Mouse (Mus musculus): ENCODE measurements around the gene Cyb5d2. TPM values are rescaled to one million over a fixed set of nuclear protein-coding genes. Genes with fewer than 3 reads are reported as not detected.

Cyb5d2 gene
- polyA plus RNA-seq (2014; fragmentation: Illumina TruSeq; extraction: RNeasy Lipid Tissue Mini Kit (QIAGEN cat#74804); ENCODE audit: low read depth, low replicate concordance): 21.7 TPM

GRCm38 (mm10) chr11:72795455-72796295 is at the start of gene Cyb5d2, which contains the start of gene Zzef1:
Gene Cyb5d2 (minus strand): TSS chr11:72796142.
Gene Zzef1 (plus strand): TSS chr11:72796226.

Other genes starting within 250 kb of the Cyb5d2 start
- 0.21 TPM for gene Spns3, start 245.6 kb downstream of the Cyb5d2 start, polyA plus RNA-seq (2014; fragmentation: Illumina TruSeq; extraction: RNeasy Lipid Tissue Mini Kit (QIAGEN cat#74804); ENCODE audit: low read depth, low replicate concordance)
- gene Ube2g1, start 188.9 kb downstream of the Cyb5d2 start, polyA plus RNA-seq (2014; fragmentation: Illumina TruSeq; extraction: RNeasy Lipid Tissue Mini Kit (QIAGEN cat#74804); ENCODE audit: low read depth, low replicate concordance): 46.8 TPM
- 12.6 TPM for gene Ankfy1, start 106.1 kb downstream of the Cyb5d2 start, polyA plus RNA-seq (2014; fragmentation: Illumina TruSeq; extraction: RNeasy Lipid Tissue Mini Kit (QIAGEN cat#74804); ENCODE audit: low read depth, low replicate concordance)
- gene Zzef1, start 84 bp upstream of the Cyb5d2 start, polyA plus RNA-seq (2014; fragmentation: Illumina TruSeq; extraction: RNeasy Lipid Tissue Mini Kit (QIAGEN cat#74804); ENCODE audit: low read depth, low replicate concordance): 14.5 TPM
- 9.7 TPM for gene Atp2a3, start 165.0 kb upstream of the Cyb5d2 start, polyA plus RNA-seq (2014; fragmentation: Illumina TruSeq; extraction: RNeasy Lipid Tissue Mini Kit (QIAGEN cat#74804); ENCODE audit: low read depth, low replicate concordance)
- gene P2rx1, start 203.0 kb upstream of the Cyb5d2 start, polyA plus RNA-seq (2014; fragmentation: Illumina TruSeq; extraction: RNeasy Lipid Tissue Mini Kit (QIAGEN cat#74804); ENCODE audit: low read depth, low replicate concordance): 0.26 TPM
- 1.5 TPM for gene Camkk1, start 222.9 kb upstream of the Cyb5d2 start, polyA plus RNA-seq (2014; fragmentation: Illumina TruSeq; extraction: RNeasy Lipid Tissue Mini Kit (QIAGEN cat#74804); ENCODE audit: low read depth, low replicate concordance)